Mouse (Mus musculus): ENCODE measurements around the gene Lingo2.
"Not testable (repeated sequence)": the region's sequence is repeated elsewhere in the genome, so short reads cannot be mapped to it uniquely, and the experiment has no call there.

Lingo2 gene

GRCm38 (mm10) chr4:36081095-36081852 is 870.3 kb downstream of the Lingo2 start:
- DNase-seq (ENCODE audit: low spot score in 2 of 2) = no peak

DNA sequence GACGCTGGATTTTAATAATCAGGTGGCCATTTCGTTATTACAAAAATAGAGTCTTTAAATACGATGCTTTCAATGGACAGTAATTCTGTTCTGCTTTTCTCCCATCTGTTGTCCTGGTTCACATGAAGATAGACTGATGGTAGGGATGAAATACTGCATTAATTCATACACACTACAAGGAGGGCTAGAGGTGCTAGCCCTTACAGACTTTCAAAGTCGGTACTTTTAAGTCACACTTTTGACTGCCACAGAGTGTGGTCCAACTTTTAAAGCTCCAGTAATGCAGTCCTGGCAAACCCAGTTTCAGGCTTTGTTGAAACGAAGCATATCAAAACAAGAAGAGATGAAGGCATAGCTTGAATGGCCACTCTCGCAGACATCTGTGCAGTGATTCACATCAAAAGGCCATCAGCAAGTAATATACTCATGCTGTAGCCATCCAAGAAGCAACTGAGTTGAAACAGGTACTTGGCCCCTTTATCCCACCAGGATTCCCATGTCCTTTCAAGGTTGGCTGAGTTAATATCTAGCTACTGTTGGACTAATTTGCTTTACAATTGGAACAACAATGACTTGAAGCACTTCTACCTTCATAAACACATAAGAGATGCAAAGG is 872.5 kb downstream of the Lingo2 start:
- DNase-seq (ENCODE audit: low spot score in 2 of 2) = no peak

GRCm38 (mm10) chr4:36064701-36065100 is 886.8 kb downstream of the Lingo2 start:
- not testable (repeated sequence) for DNase-seq (ENCODE audit: low spot score in 2 of 2)

GRCm38 (mm10) chr4:36052791-36053376 is 898.7 kb downstream of the Lingo2 start:
- no peak for DNase-seq (ENCODE audit: low spot score in 2 of 2)

DNA sequence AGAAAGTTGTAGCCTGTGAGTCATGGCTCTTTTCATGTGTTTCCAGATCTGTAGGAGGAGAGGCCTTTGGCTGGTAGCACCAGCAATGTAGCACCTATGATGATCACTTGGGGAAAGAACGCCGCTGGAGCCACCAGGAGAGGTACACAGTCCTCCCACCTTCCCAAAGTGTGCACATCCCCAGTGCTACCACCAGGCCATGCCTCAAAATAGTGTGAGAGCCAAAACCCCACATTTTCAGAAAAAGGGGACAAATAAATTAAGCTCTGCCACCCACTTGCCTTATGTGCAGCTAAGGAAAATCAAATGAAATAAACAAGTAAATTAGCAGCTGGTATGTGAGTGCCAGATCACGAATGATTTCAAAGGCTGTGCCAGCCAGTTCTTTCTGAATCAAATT is 911.2 kb downstream of the Lingo2 start:
- DNase-seq (ENCODE audit: low spot score in 2 of 2) = no peak

- DNase-seq (ENCODE audit: low spot score in 2 of 2) = no peak
Observed at GRCm38 (mm10) chr4:36038742-36039141, 912.8 kb downstream of the Lingo2 start.

DNA sequence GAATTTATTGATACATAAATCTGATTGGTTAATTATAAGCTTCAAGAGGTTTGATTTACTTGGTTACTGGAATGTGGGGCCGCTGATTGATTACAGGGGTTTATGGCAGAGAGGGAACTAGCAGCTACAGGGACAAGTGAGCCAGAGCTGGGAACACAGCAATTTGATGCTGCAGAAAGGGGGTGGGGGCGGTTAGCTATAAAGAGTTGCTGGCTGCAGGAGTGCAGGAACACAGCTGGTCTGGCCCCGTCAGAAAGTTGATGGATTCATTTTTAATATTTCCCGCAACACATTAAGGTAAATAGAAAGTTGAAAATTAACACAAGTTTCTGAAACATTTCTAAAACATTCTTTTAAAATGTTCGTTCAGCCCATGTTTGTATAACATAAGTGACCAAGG is 919.5 kb downstream of the Lingo2 start:
- no peak for DNase-seq (ENCODE audit: low spot score in 2 of 2)

- peak in 1 of 2 experiments; percentile 16 for DNase-seq (ENCODE audit: low spot score in 2 of 2)
Observed at GRCm38 (mm10) chr4:36014181-36014580, 937.4 kb downstream of the Lingo2 start.

DNA sequence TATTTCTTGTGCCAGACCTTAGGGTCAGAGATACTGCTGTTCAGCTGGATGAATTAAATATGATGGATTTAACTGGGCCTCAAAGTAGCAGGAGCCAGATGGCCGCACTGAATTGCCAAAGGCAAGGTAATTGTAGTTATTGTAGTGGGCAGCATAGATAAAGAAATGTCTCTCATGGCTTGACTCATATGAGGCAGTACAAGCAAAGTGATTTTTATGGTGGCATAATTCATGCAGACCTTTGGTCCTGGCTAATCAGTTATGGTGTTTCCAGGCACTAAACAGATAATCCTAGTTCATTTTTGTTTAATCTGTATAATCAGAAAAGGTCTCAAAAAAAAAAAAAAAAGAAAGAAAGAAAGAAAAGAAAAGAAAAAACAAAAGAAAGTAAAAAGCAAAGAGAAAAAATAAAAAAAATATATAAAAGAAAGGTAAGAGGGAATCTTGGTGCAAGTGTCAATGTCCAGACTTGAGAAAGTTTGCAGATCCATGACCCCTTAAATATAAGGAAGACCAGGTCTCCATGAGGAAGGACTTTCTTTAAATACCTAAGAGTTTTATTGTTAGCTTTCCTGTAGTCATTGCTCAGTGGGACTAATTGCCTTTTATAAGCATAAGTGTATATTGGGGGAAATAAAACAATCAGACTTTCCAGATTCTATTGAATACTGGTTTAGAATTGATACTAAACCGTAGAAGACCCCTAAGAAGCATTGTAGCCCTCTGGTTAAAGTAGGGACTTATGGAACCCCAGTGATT is 959.4 kb downstream of the Lingo2 start:
- DNase-seq (ENCODE audit: low spot score in 2 of 2) = no peak

DNA sequence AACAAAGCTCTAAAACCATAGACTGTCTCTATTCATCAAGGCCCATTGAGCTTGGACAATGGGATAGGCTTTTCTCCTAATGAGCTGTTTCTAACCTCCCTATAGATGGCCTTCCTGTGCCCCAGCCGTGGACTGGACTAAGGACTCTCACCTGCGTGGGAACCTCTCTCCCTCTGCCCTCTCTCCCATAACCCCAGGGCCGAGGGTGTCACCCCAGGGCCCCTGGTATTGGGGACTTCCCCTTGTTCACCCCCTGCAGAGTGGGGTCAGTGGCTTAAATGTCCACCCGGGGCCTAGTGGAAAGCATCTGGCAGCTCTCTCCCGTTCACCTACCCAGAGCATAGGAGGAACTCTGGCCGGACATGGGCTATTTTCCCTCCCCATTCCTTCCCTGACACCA is 965.5 kb downstream of the Lingo2 start:
- DNase-seq (ENCODE audit: low spot score in 2 of 2) = no peak

DNA sequence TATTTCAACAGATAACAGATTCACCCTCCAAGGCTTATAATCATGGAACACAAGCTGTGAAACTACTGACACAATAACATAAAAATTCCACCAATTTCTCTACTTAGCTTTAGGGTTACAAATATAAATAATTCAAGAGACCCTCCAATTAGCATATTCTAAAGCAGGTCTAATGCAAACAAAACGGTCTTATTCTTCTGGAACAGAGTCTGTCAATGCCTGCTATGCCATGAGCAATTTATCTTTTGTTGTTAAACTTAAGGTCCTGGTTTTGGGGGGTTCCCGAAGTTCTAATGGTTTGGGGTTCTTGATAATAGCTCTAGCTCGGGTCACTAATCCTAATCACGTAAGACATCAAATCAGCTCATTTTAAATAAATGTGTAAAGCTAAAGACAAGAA is 988.0 kb downstream of the Lingo2 start:
- no peak for DNase-seq (ENCODE audit: low spot score in 2 of 2)

DNA sequence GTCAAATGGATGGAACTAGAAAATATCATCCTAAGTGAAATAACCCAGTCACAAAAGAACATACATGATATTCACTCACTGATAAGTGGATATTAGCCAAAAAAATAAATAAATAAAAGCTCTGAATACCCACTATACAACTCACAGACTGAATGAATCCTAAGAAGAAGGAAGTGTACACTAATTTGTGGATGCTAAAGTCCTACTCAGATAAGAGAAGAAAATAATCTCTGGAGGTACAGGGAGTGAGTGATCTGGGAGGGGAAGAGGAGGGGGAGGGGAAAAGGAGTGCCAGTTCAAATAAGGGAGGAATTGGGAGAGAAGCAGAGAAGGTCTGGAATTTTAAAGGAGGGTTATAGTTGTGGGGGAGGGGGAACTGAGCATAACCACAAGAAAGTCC is 999.7 kb downstream of the Lingo2 start:
- no peak for DNase-seq (ENCODE audit: low spot score in 2 of 2)

GRCm38 (mm10) chr4:35951251-35951650 is 1000.3 kb downstream of the Lingo2 start:
- DNase-seq (ENCODE audit: low spot score in 2 of 2) = no peak

DNA sequence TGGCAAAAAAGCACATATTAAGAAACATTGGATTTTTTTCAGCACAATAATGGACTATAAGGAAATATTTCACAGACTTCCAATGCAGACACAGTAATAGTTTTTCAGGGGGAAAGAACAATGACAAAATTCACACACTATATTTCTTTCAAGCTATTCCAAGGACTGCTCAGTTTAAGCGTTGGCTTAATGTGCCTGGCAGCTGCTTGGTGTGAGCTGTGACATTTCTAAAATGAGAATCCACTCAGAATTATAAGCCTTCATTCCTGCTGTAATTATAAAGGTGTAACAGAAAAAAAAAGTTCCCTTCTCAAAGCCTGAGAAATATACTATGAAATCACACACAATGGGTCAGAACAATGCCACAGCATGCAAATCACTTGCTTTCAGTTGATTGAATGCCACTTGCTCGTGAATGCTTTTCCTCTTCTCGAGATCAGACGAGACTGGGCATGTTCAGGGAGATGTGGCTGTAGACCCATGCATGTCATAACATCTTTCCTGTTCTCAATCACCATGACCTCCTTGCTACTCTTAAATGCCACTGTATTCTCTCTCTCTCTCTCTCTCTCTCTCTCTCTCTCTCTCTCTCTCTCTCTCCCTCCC is 1017.4 kb downstream of the Lingo2 start:
- DNase-seq (ENCODE audit: low spot score in 2 of 2) = no peak

- no peak for DNase-seq (ENCODE audit: low spot score in 2 of 2)
Observed at GRCm38 (mm10) chr4:35927722-35928121, 1023.8 kb downstream of the Lingo2 start.

DNA sequence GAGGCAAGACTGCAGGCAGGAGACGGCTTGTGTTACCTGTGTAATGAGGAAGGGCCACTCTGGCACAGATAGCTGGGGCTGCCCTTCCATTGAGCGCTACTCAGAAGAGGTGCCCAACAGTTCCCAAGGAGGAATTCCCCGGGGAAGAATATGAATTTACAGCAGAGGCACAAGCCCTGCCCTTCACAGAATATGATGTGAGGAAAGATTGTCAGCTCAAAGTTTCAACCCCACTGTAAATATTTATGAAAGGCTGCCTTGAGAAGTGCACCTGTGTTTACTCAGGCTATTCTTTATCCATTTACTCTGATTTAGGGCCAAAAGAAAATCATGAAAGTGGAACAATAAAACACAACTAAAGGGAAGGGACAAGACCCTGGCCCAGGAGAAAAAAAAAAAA is 1034.1 kb downstream of the Lingo2 start:
- no peak for DNase-seq (ENCODE audit: low spot score in 2 of 2)

GRCm38 (mm10) chr4:35897769-35898564 is 1053.6 kb downstream of the Lingo2 start:
- DNase-seq (ENCODE audit: low spot score in 2 of 2) = no peak

DNA sequence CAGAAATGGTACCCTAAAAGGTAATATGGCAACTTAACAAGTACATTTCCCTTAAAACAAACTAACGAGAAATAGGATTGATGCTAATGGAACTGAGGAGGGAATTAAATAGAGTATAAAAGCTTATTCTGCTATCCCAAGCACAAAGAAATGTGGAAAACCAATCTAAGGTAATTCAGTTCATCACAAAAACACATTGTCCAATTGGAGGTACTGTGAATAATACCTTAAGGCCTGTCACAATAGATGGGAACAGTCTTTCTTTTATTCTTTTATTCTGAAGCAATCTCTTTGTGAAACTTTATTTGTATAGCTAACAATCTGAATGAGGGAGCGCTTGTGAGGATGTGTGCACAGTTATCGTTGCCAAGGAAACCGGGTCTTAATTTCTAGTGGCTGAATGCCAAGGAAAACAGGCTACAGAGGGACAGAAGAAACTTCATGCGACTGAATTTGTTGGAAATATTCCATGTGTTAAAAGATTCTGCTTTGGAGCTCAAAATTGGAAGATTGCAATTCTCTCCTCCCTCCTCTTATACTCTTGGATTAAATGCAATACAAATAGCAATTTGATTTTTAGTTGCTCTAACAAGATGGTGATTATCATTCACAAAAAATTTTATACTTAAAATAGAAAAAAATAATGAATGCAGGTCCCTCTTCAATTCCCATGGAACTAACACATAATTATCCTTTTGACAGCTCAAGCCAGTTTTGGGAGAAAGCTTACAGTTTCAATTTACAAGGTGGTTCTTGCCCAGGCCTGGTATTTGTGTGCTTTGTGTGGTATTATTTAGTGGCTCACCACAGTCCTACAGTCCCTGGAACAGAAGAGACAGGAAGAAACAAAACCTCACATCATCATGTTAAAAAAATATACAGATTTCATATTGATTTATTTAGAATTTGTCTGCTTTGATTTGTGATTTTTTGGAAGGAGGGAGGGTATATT is 1065.7 kb downstream of the Lingo2 start:
- DNase-seq (ENCODE audit: low spot score in 2 of 2) = no peak

- DNase-seq (ENCODE audit: low spot score in 2 of 2) = no peak
Observed at GRCm38 (mm10) chr4:35884946-35885460, 1066.5 kb downstream of the Lingo2 start.

DNA sequence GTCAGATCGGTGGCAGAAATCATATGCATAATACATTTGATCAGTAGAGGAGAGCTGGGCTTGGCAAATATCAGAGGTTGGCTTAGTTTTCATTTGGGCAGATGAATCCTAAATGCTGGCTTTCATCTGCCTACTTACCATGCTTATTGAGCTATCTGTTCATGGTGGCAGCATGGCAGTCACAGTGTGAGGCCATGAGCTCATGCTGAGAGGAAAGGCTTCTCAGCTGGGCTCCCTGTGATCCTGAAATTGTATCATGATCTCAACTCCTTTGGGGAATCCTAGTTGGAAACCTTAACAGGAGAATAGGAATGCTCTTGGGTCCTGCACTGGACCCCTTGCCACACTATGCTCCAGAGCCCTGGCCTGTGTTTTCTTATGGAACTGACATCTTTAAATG is 1105.0 kb downstream of the Lingo2 start:
- no peak for DNase-seq (ENCODE audit: low spot score in 2 of 2)
